Mouse (Mus musculus): ENCODE measurements around the gene Kctd20. TPM values are rescaled to one million over a fixed set of nuclear protein-coding genes. Genes with fewer than 3 reads are reported as not detected.

Kctd20 gene
- polyA plus RNA-seq, 1 experiment from 2014 or later: 39.5 TPM

- H3K9ac ChIP-seq (replicated peaks): no peak overlapping the region
- ATAC-seq (no peak), DNase-seq (peak; percentile 68)
- H3K9me3 ChIP-seq (ENCODE audit: low read length): no peaks in the 10 kb centered on the region
- no peak overlapping the region for H3K4me3 ChIP-seq (ENCODE audit: low read depth, low read length)
- H3K36me3 ChIP-seq (replicated peaks; ENCODE audit: insufficient read depth, low read length): no peaks in the 10 kb centered on the region
- H3K27ac ChIP-seq (ENCODE audit: low read depth): no peak overlapping the region
- WGBS (ENCODE audit: insufficient replicate concordance): 17% methylated on average over 2 of the region's 2 CpGs
- TF ChIP-seq CTCF (IDR thresholded peaks at IDR 0.05; ENCODE audit: low read depth): peak; percentile 75
- TF ChIP-seq EP300 (IDR thresholded peaks at IDR 0.05; ENCODE audit: low read depth): no peak
- H3K27me3 ChIP-seq (ENCODE audit: insufficient read depth, low read length): no peaks in the 10 kb centered on the region
- no peak overlapping the region for H3K4me2 ChIP-seq (ENCODE audit: low read depth, low read length)
- 0 out of 2 replicates have a peak, but pooled peaks cover 4% of the 10 kb centered on the region for H3K4me1 ChIP-seq (ENCODE audit: insufficient read depth)
These were observed 63.9 kb downstream of the Kctd20 start for GRCm38 (mm10) chr17:29015638-29016037.

GRCm38 (mm10) chr17:29016705-29017104 is 65.0 kb downstream of the Kctd20 start:
- 0 out of 2 replicates have a peak, but pooled peaks cover 4% of the 10 kb centered on the region for H3K4me1 ChIP-seq (ENCODE audit: insufficient read depth)
- no peak for ATAC-seq
- no peak overlapping the region for H3K4me2 ChIP-seq (ENCODE audit: low read depth, low read length)
- H3K36me3 ChIP-seq (replicated peaks; ENCODE audit: insufficient read depth, low read length): no peaks in the 10 kb centered on the region
- no peak overlapping the region for H3K4me3 ChIP-seq (ENCODE audit: low read depth, low read length)
- WGBS (ENCODE audit: insufficient replicate concordance): 69% methylated on average over 4 of the region's 4 CpGs
- no peak for DNase-seq
- no peaks in the 10 kb centered on the region for H3K27me3 ChIP-seq (ENCODE audit: insufficient read depth, low read length)
- no peak overlapping the region for H3K9ac ChIP-seq (replicated peaks)
- TF ChIP-seq CTCF (IDR thresholded peaks at IDR 0.05; ENCODE audit: low read depth): no peak
- no peak for TF ChIP-seq EP300 (IDR thresholded peaks at IDR 0.05; ENCODE audit: low read depth)
- H3K9me3 ChIP-seq (ENCODE audit: low read length): no peaks in the 10 kb centered on the region
- no peak overlapping the region for H3K27ac ChIP-seq (ENCODE audit: low read depth)

- no peaks in the 10 kb centered on the region for H3K36me3 ChIP-seq (replicated peaks; ENCODE audit: insufficient read depth, low read length)
- H3K27me3 ChIP-seq (ENCODE audit: insufficient read depth, low read length): no peaks in the 10 kb centered on the region
- no peak overlapping the region for H3K27ac ChIP-seq (ENCODE audit: low read depth)
- H3K4me1 ChIP-seq (ENCODE audit: insufficient read depth): peaks cover 6% of the 10 kb centered on the region; the same call in 1 of the 2 replicates
- H3K9me3 ChIP-seq (ENCODE audit: low read length): no peaks in the 10 kb centered on the region
- H3K4me2 ChIP-seq (ENCODE audit: low read depth, low read length): no peak overlapping the region
- peak; percentile 60 for DNase-seq
- WGBS (ENCODE audit: insufficient replicate concordance): 61% methylated on average over 11 of the region's 11 CpGs
- H3K4me3 ChIP-seq (ENCODE audit: low read depth, low read length): no peak overlapping the region
- TF ChIP-seq EP300 (IDR thresholded peaks at IDR 0.05; ENCODE audit: low read depth) (no peak), CTCF (IDR thresholded peaks at IDR 0.05; ENCODE audit: low read depth) (peak; percentile 72)
- H3K9ac ChIP-seq (replicated peaks): no peak overlapping the region
- peak; percentile 60 for ATAC-seq
These were observed 66.7 kb downstream of the Kctd20 start for GRCm38 (mm10) chr17:29018292-29018984.

Other genes starting within 250 kb of the Kctd20 start
- 0.80 and 1.1 TPM in 2 replicates for gene AC170998.1, start 225.9 kb upstream of the Kctd20 start, polyA plus RNA-seq (2015; fragmentation: Nextera tagmentation; extraction: Ambion mirVana)
- 25.2 and 27.6 TPM in 2 replicates for gene Mapk13, start 182.7 kb upstream of the Kctd20 start, polyA plus RNA-seq (2015; fragmentation: Nextera tagmentation; extraction: Ambion mirVana)
- gene Brpf3, start 150.9 kb upstream of the Kctd20 start, polyA plus RNA-seq (2015; fragmentation: Nextera tagmentation; extraction: Ambion mirVana): 33.9 and 35.6 TPM in 2 replicates
- gene Pnpla1, start 93.5 kb upstream of the Kctd20 start, polyA plus RNA-seq (2015; fragmentation: Nextera tagmentation; extraction: Ambion mirVana): 0.09 and 0.16 TPM in 2 replicates
- gene 4930539E08Rik, start 36.6 kb upstream of the Kctd20 start, polyA plus RNA-seq (2015; fragmentation: Nextera tagmentation; extraction: Ambion mirVana): 0.08 and 0.09 TPM in 2 replicates
- gene Pxt1, start 8.1 kb upstream of the Kctd20 start, polyA plus RNA-seq (2015; fragmentation: Nextera tagmentation; extraction: Ambion mirVana): 0.14 and 0.29 TPM in 2 replicates
- 32.6 and 34.5 TPM in 2 replicates for gene Stk38, start 56.0 kb downstream of the Kctd20 start, polyA plus RNA-seq (2015; fragmentation: Nextera tagmentation; extraction: Ambion mirVana)
- gene Srsf3, start 80.7 kb downstream of the Kctd20 start, polyA plus RNA-seq (2015; fragmentation: Nextera tagmentation; extraction: Ambion mirVana): 163 and 166 TPM in 2 replicates
- gene Cdkn1a, start 139.0 kb downstream of the Kctd20 start, polyA plus RNA-seq (2015; fragmentation: Nextera tagmentation; extraction: Ambion mirVana): 42.4 and 58.1 TPM in 2 replicates
- gene Rab44, start 162.2 kb downstream of the Kctd20 start, polyA plus RNA-seq (2015; fragmentation: Nextera tagmentation; extraction: Ambion mirVana): 5.4 and 6.3 TPM in 2 replicates

Data from liver, postnatal 0 days (tissue).